In the genomic region with DNA sequence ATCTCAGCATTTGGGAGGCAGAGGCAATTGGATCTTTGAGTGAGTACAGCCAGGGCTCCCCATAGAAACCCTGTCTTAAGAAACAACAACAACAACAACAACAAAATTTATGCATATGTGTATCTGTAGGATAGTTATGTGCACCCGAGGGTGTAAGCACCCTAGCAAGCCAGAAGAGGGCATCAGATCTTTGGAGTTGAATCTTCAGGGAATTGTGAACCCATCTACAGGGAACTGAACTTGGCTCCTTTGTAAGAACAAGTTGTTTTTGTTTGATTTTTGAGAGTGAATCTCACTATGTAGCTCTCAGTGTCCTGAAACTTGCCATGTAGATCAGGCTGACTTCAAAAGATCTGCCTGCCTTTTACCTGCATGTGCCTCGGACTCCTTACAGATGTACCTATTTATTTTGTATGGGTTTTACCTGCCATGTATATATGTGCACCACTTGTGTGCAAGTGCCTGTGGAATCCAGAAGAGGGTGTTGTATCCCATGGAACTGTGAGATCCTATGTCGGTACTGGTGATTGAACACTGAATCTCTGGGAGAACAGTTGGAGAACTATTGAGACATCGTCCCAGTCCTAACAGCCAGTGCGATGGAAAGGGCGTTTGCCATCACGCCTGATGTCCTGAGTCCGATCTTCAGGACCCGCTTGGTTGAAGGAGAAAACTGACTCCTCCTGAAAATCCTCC, we compare ENCODE assay signal across 21 mouse cellular contexts. TPM values are rescaled to one million over a fixed set of nuclear protein-coding genes. Genes with fewer than 3 reads are reported as not detected.
"Had no signal": no experiment of that assay in that cellular context is flagged by ENCODE, and none has a peak within 500 bp of the region (broad histone marks: within the 10 kb centered on the region; RNA-seq: fewer than 3 reads in every experiment).

No protein-coding gene starts in this region.

- H3K9ac ChIP-seq: limb, embryonic 13.5 days; liver, embryonic 14.5 days; midbrain, embryonic 12.5 days; neural tube, embryonic 15.5 days had no signal

- H3K27me3 ChIP-seq: limb, embryonic 13.5 days; midbrain, embryonic 12.5 days; neural tube, embryonic 15.5 days had no signal

- H3K4me2 ChIP-seq: limb, embryonic 13.5 days; midbrain, embryonic 12.5 days; neural tube, embryonic 15.5 days had no signal

- H3K4me3 ChIP-seq: limb, embryonic 13.5 days; midbrain, embryonic 12.5 days; myocyte; neural tube, embryonic 15.5 days had no signal

- H3K9me3 ChIP-seq: limb, embryonic 13.5 days; neural tube, embryonic 15.5 days had no signal

- DNase-seq: kidney, postnatal 36 days; left cerebral cortex, postnatal 4 days; lung, adult 18-20 months; right cerebral cortex, adult 18-20 months; right cerebral cortex, postnatal 25 days; thymus, postnatal 4 days had no signal

- H3K27ac ChIP-seq: limb, embryonic 13.5 days; liver, embryonic 14.5 days; midbrain, embryonic 12.5 days; neural tube, embryonic 15.5 days had no signal

RNA-seq across cellular contexts. Expression of gene Amhr2, which starts 23.7 kb away (rescaled TPM):
- total RNA-seq: megakaryocyte-erythroid progenitor cell, adult 5-6 weeks had no signal
- polyA plus RNA-seq: midbrain, embryonic 12.5 days; neural tube, embryonic 11.5 days had no signal

RNA-seq across cellular contexts. Expression of gene Gm10337, which starts 34.7 kb away (rescaled TPM):
- total RNA-seq: layer of hippocampus, adult 18-20 months; layer of hippocampus, postnatal 10 days; left cerebral cortex, adult 18-20 months; left cerebral cortex, postnatal 10 days; left cerebral cortex, postnatal 4 days; liver, adult 2 months; megakaryocyte-erythroid progenitor cell, adult 5-6 weeks had no signal
- polyA plus RNA-seq: liver, adult 2 months; liver, embryonic 14.5 days; lung, embryonic 16.5 days; myocyte; small intestine, adult 2 months; stomach, embryonic 16.5 days had no signal
